Mouse (Mus musculus) ES-Bruce4 (cell line): ENCODE results near the gene Fxyd1. TPM values are rescaled to one million over a fixed set of nuclear protein-coding genes. Genes with fewer than 3 reads are reported as not detected.

Experiments
- H3K27ac ChIP-seq: 2 replicates; pipeline ENCODE4 v1.5.1; 2012; ENCODE audit warnings: low read length, inconsistent platforms; ENCODE audit not compliant: insufficient read depth
- H3K27me3 ChIP-seq: 2 replicates; pipeline ENCODE4 v1.6.1; 2012; ENCODE audit warnings: mild to moderate bottlenecking, low read length, inconsistent platforms; ENCODE audit not compliant: control insufficient read depth, poor library complexity, insufficient read depth, severe bottlenecking
- H3K36me3 ChIP-seq: 2 replicates; pipeline ENCODE4 v1.6.1; 2012; ENCODE audit warnings: inconsistent platforms, mild to moderate bottlenecking, low read length, moderate library complexity; ENCODE audit not compliant: control insufficient read depth, poor library complexity, insufficient read depth, severe bottlenecking
- H3K4me1 ChIP-seq: one replicate; pipeline ENCODE4 v1.8.1; 2011; ENCODE audit warnings: low read length; ENCODE audit not compliant: control insufficient read depth, insufficient read depth
- H3K4me3 ChIP-seq: 2 replicates; pipeline ENCODE4 v1.5.1; 2011; ENCODE audit warnings: low read depth, mild to moderate bottlenecking, low read length
- H3K9ac ChIP-seq: 2 replicates; pipeline ENCODE4 v1.6.1; 2012; ENCODE audit warnings: low read depth, mild to moderate bottlenecking, inconsistent platforms; ENCODE audit not compliant: poor library complexity, severe bottlenecking
- H3K9me3 ChIP-seq: replicated peaks from 2 replicates; pipeline ENCODE4 v1.6.1; 2012; ENCODE audit warnings: mild to moderate bottlenecking, low read length, inconsistent platforms; ENCODE audit not compliant: control insufficient read depth, poor library complexity, insufficient read depth, severe bottlenecking
- CTCF ChIP-seq: IDR thresholded peaks from one replicate; pipeline ENCODE4 v1.8.1; 2011; ENCODE audit warnings: low read depth, low read length
- EP300 ChIP-seq: IDR thresholded peaks from 2 replicates; pipeline ENCODE4 v1.6.1; 2011; ENCODE audit warnings: low read depth, low read length; ENCODE audit not compliant: insufficient read depth
- POLR2A ChIP-seq: IDR thresholded peaks from one replicate; pipeline ENCODE4 v1.8.1; 2011; ENCODE audit warnings: low read length; ENCODE audit not compliant: insufficient read depth
- polyA plus RNA-seq: library from polyadenylated mRNA; stranded (reverse); fragments of >200 nt; gene quantifications from 2 replicates; pipeline ENCODE4 v1.2.4, GENCODE M21; 2011; ENCODE audit warnings: low read depth; ENCODE audit not compliant: missing spikeins, insufficient read depth, insufficient read length

Gene Fxyd1
- polyA plus RNA-seq, 1 experiment = 2.1 TPM

DNA sequence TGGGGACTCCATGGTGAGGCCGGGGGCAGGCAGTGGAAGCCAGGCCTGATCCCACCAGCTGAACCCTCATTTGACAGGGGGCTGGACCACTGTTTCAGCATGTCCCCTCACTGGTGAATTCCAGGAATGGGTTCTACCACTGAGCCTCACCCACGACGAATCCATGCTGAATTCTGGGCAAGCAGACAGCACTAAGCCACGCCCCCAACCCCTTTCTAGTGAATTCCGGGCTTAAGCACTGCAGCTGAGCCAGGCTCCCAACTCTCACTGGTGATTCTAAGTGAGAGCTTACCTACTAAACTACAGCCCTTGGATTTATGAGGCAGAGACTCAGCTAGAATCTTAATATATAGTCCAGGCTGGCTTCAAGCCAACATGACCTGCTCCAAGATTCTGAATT lies 10.8 kb upstream of the Fxyd1 start:
- no peaks in the 10 kb centered on the region for H3K27me3 ChIP-seq
- H3K9me3 ChIP-seq = no peaks in the 10 kb centered on the region
- H3K36me3 ChIP-seq = no peaks in the 10 kb centered on the region
- no peak overlapping the region for H3K27ac ChIP-seq
- H3K4me1 ChIP-seq = peaks cover 3% of the 10 kb centered on the region
- H3K4me3 ChIP-seq = peak overlapping the region; percentile 55
- H3K9ac ChIP-seq = 0 out of 2 replicates have a peak overlapping the region, but pooled peaks have one; percentile 9
- TF ChIP-seq CTCF (no peak), POLR2A (no peak)

DNA sequence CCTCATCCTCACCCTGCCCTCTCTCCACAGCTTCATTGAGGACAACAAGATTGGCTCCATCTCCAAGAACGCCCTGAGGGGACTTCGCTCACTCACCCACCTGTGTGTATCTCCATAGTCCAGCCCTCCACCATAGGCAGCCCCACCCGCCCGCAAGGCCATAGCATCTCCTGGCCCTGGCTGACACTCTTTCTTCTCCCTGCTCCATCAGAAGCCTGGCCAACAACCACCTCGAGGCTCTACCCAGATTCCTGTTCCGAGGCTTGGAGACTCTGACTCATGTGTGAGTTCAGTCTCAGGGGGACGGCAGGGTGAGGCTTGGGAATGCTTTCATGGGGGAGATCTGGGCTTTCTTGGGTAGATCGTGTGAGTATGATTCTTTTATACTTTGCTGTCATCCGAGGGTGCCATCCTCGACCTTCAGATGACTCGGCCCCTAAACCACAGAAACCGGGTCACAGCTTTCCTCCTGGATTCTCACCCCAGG lies 6.1 kb upstream of the Fxyd1 start:
- Histone ChIP-seq H3K27ac (no peak overlapping the region), H3K4me3 (no peak overlapping the region), H3K4me1 (no peaks in the 10 kb centered on the region), H3K36me3 (no peaks in the 10 kb centered on the region), H3K27me3 (no peaks in the 10 kb centered on the region), H3K9me3 (no peaks in the 10 kb centered on the region), H3K9ac (no peak overlapping the region)
- no peak for TF ChIP-seq CTCF
- no peak for TF ChIP-seq POLR2A
- TF ChIP-seq EP300 = no peak

DNA sequence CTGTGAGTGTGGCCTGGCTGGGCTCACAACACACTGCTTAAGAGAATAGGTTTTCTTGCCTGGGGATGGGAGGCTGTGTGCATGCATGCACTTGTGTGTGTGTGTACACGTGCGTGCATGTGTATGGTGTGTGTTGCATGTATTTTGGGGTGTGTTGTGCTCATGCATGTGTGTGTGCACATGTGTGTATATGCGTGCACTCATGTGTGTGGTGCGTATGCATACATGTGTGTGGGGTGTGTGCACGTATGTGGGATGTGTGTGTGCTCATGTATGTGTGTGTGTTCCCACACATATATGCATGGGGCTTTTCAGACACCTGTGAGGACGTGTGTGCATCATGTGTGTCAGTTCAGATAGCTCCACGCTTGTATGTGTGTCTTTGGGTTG lies 3.6 kb upstream of the Fxyd1 start:
- no peak overlapping the region for H3K9ac ChIP-seq
- no peak for TF ChIP-seq EP300
- TF ChIP-seq CTCF = no peak
- TF ChIP-seq POLR2A = no peak
- H3K9me3 ChIP-seq = no peaks in the 10 kb centered on the region
- no peaks in the 10 kb centered on the region for H3K27me3 ChIP-seq
- H3K4me1 ChIP-seq = no peaks in the 10 kb centered on the region
- no peak overlapping the region for H3K4me3 ChIP-seq
- H3K36me3 ChIP-seq = no peaks in the 10 kb centered on the region
- no peak overlapping the region for H3K27ac ChIP-seq

DNA sequence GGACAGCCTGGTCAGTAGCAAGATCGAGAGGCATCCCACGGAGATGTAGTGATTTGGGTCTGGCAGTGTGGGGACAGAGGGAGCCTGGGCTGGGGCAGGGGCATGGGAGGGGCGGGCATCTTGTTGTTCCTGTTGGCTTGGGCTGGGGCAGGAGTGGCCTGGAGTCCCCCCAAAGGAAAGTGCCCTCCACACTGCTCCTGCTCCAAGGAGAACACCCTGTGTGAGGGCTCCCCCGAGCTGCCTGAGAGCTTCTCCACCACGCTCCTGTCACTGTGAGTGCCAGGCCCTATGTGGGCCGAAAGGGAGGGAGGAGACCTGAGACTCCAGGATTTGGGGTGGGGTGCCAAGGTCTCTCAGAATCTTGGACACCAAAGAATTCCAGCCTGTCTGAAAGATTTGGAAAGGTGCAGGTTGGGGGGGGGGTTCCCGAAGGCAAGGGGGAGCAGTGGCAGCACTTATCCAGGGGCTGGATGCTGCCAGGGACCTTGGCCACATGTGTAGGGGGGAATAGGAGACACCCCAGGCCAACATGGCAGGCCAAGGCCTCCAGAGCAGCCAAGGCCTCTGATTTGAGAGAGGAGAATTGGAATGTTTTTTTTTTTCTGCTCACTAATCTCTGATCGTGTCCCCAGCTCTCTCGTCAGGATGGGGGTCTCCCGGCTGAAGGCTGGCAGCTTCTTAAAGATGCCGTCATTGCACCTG lies 3.1 kb upstream of the Fxyd1 start:
- Histone ChIP-seq H3K9me3 (no peaks in the 10 kb centered on the region), H3K27me3 (no peaks in the 10 kb centered on the region), H3K4me3 (no peak overlapping the region), H3K27ac (no peak overlapping the region), H3K36me3 (no peaks in the 10 kb centered on the region), H3K4me1 (no peaks in the 10 kb centered on the region), H3K9ac (no peak overlapping the region)
- TF ChIP-seq EP300 = no peak
- TF ChIP-seq POLR2A = no peak
- TF ChIP-seq CTCF = no peak

DNA sequence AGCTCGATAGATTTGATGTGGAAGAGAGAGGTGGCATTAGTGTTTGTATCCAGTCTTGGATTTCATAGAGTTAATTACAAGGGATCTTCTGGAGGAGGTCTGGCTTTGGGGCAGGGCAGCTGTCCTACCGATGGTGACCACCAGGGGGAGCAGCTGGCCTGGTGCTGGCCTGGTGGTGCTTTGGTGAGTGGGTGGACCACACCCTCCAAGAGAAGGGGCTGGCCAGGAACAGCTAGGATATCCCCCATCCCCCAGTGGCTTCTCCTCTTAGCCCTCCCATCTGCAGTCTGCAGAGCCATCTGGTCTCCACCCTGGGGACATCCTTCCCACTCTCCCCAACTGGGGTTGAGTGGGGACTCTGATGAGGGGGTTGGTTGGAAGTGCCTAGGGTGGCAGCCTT lies 2.1 kb upstream of the Fxyd1 start, which contains the start of gene Lgi4:
Gene Lgi4, plus strand, starts transcription at position 235 of the 400 bp plus-strand sequence.
- Histone ChIP-seq H3K9me3 (no peaks in the 10 kb centered on the region), H3K9ac (no peak within 1 kb of the TSS), H3K36me3 (no peaks in the 10 kb centered on the region), H3K4me3 (no peak within 1 kb of the TSS), H3K27me3 (no peaks in the 10 kb centered on the region), H3K27ac (no peak within 1 kb of the TSS), H3K4me1 (no peaks in the 10 kb centered on the region)
- peak; percentile 98 for TF ChIP-seq CTCF
- no peak for TF ChIP-seq EP300

DNA sequence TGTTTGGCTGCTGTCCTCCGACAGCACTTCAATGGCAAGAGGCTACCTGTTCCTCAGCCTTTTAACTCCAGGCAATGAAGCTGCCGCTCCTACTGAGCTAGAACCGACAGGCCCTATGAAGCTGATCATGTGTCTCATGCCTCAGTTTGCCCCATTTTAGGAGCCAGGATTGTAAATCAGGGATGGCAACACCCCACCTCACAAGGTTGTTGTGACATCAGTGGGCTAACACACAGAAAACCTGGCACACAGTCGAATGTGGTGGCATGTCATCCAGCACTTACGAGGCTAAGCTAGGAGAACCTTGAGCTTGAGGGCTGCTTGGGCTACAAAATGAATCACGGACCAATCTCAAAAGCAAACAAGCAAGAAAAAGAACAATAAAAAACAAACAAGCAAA lies 1.2 kb upstream of the Fxyd1 start:
- no peak overlapping the region for H3K27ac ChIP-seq
- H3K9ac ChIP-seq = no peak overlapping the region
- H3K36me3 ChIP-seq = no peaks in the 10 kb centered on the region
- H3K4me1 ChIP-seq = no peaks in the 10 kb centered on the region
- TF ChIP-seq CTCF (no peak), EP300 (no peak)
- no peak overlapping the region for H3K4me3 ChIP-seq
- no peaks in the 10 kb centered on the region for H3K27me3 ChIP-seq
- no peaks in the 10 kb centered on the region for H3K9me3 ChIP-seq
